Mouse (Mus musculus) liver, embryonic 11.5 days (tissue): ENCODE results near the gene Nr4a3. TPM values are rescaled to one million over a fixed set of nuclear protein-coding genes. Genes with fewer than 3 reads are reported as not detected.
A peak's percentile ranks its signal among the peaks of the same experiment; 100 is the strongest.

Source experiments
- ATAC-seq: fragments of 200-750 bp; cut with Nextera tagmentation; replicated peaks from 2 replicates; pipeline ENCODE4 v1.8.0; 2017; ENCODE audit warnings: moderate number of reproducible peaks, mild to moderate bottlenecking, moderate TSS enrichment, moderate library complexity; ENCODE audit not compliant: low FRiP score
- DNase-seq: peaks from one replicate; pipeline ENCODE4 v3.0.0-alpha.2; 2017; ENCODE audit warnings: low spot score
- H3K27ac ChIP-seq: fragments of 300-500 bp; sonication (generic); 2 replicates; pipeline ENCODE4 v1.5.1; 2014; ENCODE audit warnings: mild to moderate bottlenecking, low read depth, low read length, control low read depth
- H3K27me3 ChIP-seq: fragments of 300-500 bp; sonication (generic); replicated peaks from 2 replicates; pipeline ENCODE4 v1.6.1; 2014; ENCODE audit warnings: low read length, mixed read lengths; ENCODE audit not compliant: control insufficient read depth, insufficient read depth
- H3K36me3 ChIP-seq: fragments of 300-500 bp; sonication (generic); 2 replicates; pipeline ENCODE4 v1.6.1; 2014; ENCODE audit warnings: mild to moderate bottlenecking, low read length, moderate library complexity, mixed read lengths; ENCODE audit not compliant: control insufficient read depth, insufficient read depth
- H3K4me1 ChIP-seq: fragments of 300-500 bp; sonication (generic); replicated peaks from 2 replicates; pipeline ENCODE4 v1.6.1; 2014; ENCODE audit warnings: low read length, mixed read lengths; ENCODE audit not compliant: control insufficient read depth, insufficient read depth
- H3K4me2 ChIP-seq: fragments of 300-500 bp; sonication (generic); 2 replicates; pipeline ENCODE4 v1.6.1; 2014; ENCODE audit warnings: mild to moderate bottlenecking, control low read depth, moderate library complexity
- H3K4me3 ChIP-seq: fragments of 300-500 bp; sonication (generic); 2 replicates; pipeline ENCODE4 v1.5.1; 2014; ENCODE audit warnings: low read depth, low read length, control low read depth
- H3K9ac ChIP-seq: fragments of 300-500 bp; sonication (generic); 2 replicates; pipeline ENCODE4 v1.6.1; 2014; ENCODE audit warnings: low read depth, low read length, control low read depth
- H3K9me3 ChIP-seq: fragments of 300-500 bp; sonication (generic); 2 replicates; pipeline ENCODE4 v1.6.1; 2016; ENCODE audit warnings: low read length, inconsistent platforms, mixed read lengths; ENCODE audit not compliant: control insufficient read depth
- WGBS: fragments of 180-500 bp; shearing (Covaris S2); extraction: QIAGEN DNeasy Blood & Tissue Kit; methylation state at CpG from one replicate; pipeline ENCODE4 v1.1.7; 2014; 5-methylcytosine and 5-hydroxymethylcytosine counted together
- polyA plus RNA-seq: library from polyadenylated mRNA; unstranded; fragments of >200 nt; fragmentation: Nextera tagmentation; extraction: Ambion mirVana; gene quantifications from 2 replicates; pipeline ENCODE4 v1.2.1, GENCODE M21; 2014

Gene Nr4a3
- polyA plus RNA-seq, 1 experiment from 2014 or later: 0.04 TPM

DNA sequence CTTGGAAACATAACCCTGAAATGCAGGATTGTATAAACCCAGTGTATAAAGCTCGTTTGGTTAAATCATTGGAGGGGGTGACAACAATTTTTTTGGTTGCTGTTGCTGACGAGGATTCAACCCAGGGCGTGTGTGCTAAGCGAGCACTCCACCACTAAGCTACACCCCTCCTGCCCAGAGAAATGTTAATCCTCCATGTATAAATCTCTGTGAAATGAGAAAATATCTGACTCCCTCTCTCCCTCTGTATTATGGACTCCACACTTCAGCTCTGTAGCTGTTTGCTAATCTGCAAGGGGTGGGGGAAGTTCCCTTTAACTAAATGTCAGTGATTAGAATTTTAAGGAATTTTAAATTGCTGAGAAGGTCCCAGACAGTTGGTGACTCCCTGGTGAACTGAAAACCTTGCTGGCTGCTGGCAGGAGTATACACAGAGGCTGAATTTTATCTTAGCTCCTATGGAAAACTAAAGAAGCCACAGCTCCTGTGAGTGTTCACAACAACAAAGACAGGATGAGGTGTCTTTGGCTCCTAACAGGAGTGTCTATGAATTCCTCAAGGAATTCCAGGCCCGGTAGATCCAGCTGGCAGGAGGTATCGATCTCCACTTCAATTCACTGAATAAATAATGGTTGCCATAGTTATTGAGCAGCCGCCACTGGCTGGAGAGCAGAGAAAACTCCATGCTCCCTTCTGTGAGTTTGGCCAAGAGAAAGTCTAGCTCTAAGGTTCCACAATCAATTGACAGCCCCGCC is 34.5 kb downstream of the Nr4a3 start:
- Histone ChIP-seq H3K4me3 (no peak overlapping the region), H3K4me1 (no peaks in the 10 kb centered on the region; the same call in 1 of the 2 replicates), H3K27me3 (0 out of 2 replicates have a peak, but pooled peaks cover 3% of the 10 kb centered on the region), H3K4me2 (no peak overlapping the region), H3K36me3 (no peaks in the 10 kb centered on the region), H3K9ac (no peak overlapping the region), H3K27ac (no peak overlapping the region), H3K9me3 (no peaks in the 10 kb centered on the region)
- WGBS: 61% methylated on average over 8 of the region's 8 CpGs
- no peak for DNase-seq
- ATAC-seq: no peak

DNA sequence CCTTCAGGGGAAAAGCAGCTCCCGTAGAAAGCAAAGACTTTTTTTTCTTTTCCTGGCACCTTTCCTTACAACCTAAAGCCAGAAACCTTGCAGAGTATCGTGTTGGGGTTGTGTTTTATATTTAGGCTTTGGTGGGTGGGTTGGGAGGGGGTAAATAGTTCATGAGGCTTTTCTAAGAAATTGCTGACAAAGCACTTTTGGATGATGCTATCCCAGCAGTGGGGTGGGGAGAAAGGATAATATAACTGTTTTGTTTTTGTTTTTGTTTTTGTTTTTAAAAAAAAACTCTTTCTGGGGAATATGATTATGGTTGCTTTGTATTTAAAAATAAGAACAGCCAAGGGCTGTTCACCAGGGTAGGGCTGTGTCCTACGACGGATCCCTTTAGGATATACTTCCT is 38.5 kb downstream of the Nr4a3 start:
- no peak for ATAC-seq
- 84% methylated on average over 4 of the region's 4 CpGs for WGBS
- no peaks in the 10 kb centered on the region for H3K36me3 ChIP-seq
- H3K4me3 ChIP-seq: no peak overlapping the region
- H3K27me3 ChIP-seq: 0 out of 2 replicates have a peak, but pooled peaks cover 3% of the 10 kb centered on the region
- peaks cover 6% of the 10 kb centered on the region for H3K4me1 ChIP-seq
- H3K9ac ChIP-seq: no peak overlapping the region
- DNase-seq: no peak
- H3K27ac ChIP-seq: no peak overlapping the region
- no peaks in the 10 kb centered on the region for H3K9me3 ChIP-seq
- no peak overlapping the region for H3K4me2 ChIP-seq

DNA sequence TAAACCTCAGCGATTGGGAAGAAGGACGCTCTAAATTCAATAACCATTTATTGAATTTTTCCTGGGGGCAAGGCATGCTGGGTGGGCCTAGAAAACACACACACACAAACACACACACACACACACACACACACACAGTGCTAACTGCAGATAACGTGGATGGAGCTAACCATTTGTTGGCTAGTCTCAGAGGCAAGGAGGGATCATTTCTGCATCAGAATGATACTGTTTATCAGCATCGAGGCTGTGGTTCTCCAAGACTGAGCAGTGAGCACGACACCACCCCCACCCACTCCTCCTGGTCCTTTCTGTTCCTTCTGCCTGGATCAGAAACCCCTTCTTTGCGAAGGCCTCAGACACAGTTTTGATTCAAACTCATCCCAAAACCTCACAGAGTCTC is 41.7 kb downstream of the Nr4a3 start:
- no peaks in the 10 kb centered on the region for H3K9me3 ChIP-seq
- H3K4me3 ChIP-seq: no peak overlapping the region
- H3K4me2 ChIP-seq: no peak overlapping the region
- peak; percentile 96 for ATAC-seq
- no peaks in the 10 kb centered on the region for H3K27me3 ChIP-seq
- 50% methylated on average over 6 of the region's 6 CpGs for whole genome bisulfite sequencing
- no peak overlapping the region for H3K9ac ChIP-seq
- no peak for DNase-seq
- H3K4me1 ChIP-seq: peaks cover 6% of the 10 kb centered on the region
- no peak overlapping the region for H3K27ac ChIP-seq
- H3K36me3 ChIP-seq: no peaks in the 10 kb centered on the region

- Histone ChIP-seq H3K27ac (no peak overlapping the region), H3K9ac (no peak overlapping the region), H3K4me3 (no peak overlapping the region), H3K27me3 (no peaks in the 10 kb centered on the region), H3K4me1 (peaks cover 6% of the 10 kb centered on the region), H3K36me3 (no peaks in the 10 kb centered on the region), H3K9me3 (no peaks in the 10 kb centered on the region), H3K4me2 (no peak overlapping the region)
- DNase-seq: no peak
- WGBS: 71% methylated on average over 6 of the region's 6 CpGs
- no peak for ATAC-seq
Measured at GRCm38 (mm10) chr4:48087497-48087896, 42.5 kb downstream of the Nr4a3 start.

DNA sequence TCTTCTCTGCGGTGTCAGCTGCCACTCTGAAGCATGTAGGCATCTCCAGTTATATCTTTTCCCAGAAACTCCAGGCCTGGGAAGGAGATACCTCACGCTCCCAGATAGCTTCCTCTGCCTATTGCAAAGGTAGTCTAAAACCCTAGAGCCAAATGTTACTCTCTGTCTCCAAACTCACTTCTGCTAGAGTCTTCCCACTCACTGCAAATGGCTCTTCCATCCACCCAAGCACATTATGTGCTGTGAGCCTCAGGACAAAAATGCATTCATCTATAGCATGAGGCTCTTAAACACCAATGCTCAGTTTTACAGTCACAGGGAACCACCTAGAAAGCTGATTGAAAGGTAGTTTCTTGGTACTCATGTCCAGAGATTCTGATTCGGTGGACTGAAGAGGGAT is 48.3 kb downstream of the Nr4a3 start:
- Histone ChIP-seq H3K4me2 (no peak overlapping the region), H3K9me3 (no peaks in the 10 kb centered on the region), H3K27ac (no peak overlapping the region), H3K36me3 (no peaks in the 10 kb centered on the region), H3K4me1 (no peaks in the 10 kb centered on the region), H3K4me3 (no peak overlapping the region), H3K27me3 (no peaks in the 10 kb centered on the region), H3K9ac (no peak overlapping the region)
- 70% methylated on average over 3 of the region's 3 CpGs for WGBS
- DNase-seq (no peak), ATAC-seq (no peak)

- no peak overlapping the region for H3K27ac ChIP-seq
- DNase-seq: no peak
- no peaks in the 10 kb centered on the region for H3K9me3 ChIP-seq
- no peak for ATAC-seq
- H3K4me2 ChIP-seq: no peak overlapping the region
- H3K4me3 ChIP-seq: no peak overlapping the region
- no peaks in the 10 kb centered on the region for H3K27me3 ChIP-seq
- 78% methylated on average over 8 of the region's 8 CpGs for WGBS
- no peak overlapping the region for H3K9ac ChIP-seq
- no peaks in the 10 kb centered on the region for H3K4me1 ChIP-seq
- H3K36me3 ChIP-seq: no peaks in the 10 kb centered on the region
Measured at GRCm38 (mm10) chr4:48100217-48100616, 55.3 kb downstream of the Nr4a3 start.

DNA sequence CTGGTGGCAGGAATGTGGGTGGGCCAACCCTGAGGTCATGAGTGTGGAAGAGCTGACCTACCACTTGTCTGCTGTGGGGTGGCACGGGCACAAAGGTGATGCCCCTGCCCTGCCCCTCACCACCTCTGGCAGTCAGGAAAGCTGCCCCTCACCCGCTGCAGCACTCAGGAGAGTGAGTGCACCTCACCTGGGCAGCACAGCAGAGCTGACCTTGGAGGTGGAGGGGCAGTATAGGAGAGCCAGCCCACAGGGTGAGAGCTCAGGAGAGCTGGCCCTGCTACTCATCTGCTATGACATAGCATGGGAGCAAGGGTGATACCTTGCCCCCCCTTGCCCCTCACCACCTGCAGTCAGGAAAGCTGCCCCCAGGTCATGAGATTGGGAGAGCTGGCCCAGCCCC is 57.0 kb downstream of the Nr4a3 start:
- no peak for DNase-seq
- H3K27me3 ChIP-seq: no peaks in the 10 kb centered on the region
- ATAC-seq: no peak
- H3K4me2 ChIP-seq: no peak overlapping the region
- no peaks in the 10 kb centered on the region for H3K9me3 ChIP-seq
- no peak overlapping the region for H3K27ac ChIP-seq
- no peak overlapping the region for H3K4me3 ChIP-seq
- H3K36me3 ChIP-seq: no peaks in the 10 kb centered on the region
- no peak overlapping the region for H3K9ac ChIP-seq
- H3K4me1 ChIP-seq: no peaks in the 10 kb centered on the region
- 78% methylated on average over 2 of the region's 2 CpGs for whole genome bisulfite sequencing

DNA sequence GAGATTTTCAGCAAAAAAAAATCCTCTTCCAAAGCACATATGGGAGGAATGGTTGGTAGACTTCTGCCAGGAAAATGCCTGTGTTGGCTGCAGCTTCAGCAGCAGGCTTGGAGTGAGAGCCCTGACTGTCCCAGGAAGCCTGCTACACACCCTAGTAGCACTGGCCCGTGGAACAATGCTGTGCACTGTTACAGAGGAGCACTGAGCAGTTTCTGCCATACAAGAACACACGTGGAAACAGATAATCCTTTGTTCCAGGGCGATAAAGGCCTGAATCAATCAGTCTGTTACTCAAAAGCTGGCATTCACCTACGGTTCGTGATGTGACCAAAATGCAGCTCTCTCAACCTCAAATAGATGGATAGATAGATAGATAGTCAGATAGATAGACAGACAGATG is 60.4 kb downstream of the Nr4a3 start:
- H3K36me3 ChIP-seq: no peaks in the 10 kb centered on the region
- WGBS: 69% methylated on average over 5 of the region's 5 CpGs
- H3K9me3 ChIP-seq: no peaks in the 10 kb centered on the region
- no peaks in the 10 kb centered on the region for H3K4me1 ChIP-seq
- no peaks in the 10 kb centered on the region for H3K27me3 ChIP-seq
- no peak overlapping the region for H3K9ac ChIP-seq
- ATAC-seq: no peak
- DNase-seq: no peak
- H3K4me2 ChIP-seq: no peak overlapping the region
- no peak overlapping the region for H3K4me3 ChIP-seq
- no peak overlapping the region for H3K27ac ChIP-seq

DNA sequence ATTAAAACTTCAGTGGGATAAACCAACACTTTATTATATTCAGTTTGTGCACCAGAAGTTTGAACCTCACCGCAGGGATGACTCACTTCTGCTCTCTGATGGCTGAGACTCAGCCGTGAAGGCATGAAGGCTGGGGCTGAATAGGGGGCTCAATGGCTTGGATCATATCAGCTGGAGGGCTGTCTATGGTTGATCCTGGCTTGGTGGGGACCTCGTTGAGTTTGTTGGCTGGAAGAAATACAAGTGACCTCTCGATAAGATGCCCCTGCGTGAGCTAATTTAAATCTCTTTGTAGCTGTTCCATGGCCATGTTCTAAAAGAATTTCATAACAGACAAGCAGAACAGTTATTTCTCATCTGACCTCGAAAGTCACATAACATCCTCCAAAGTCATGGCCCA is 62.1 kb downstream of the Nr4a3 start:
- no peak for ATAC-seq
- no peak for DNase-seq
- WGBS: 78% methylated on average over 6 of the region's 6 CpGs
- Histone ChIP-seq H3K4me2 (no peak overlapping the region), H3K36me3 (no peaks in the 10 kb centered on the region), H3K9me3 (no peaks in the 10 kb centered on the region), H3K9ac (no peak overlapping the region), H3K4me1 (no peaks in the 10 kb centered on the region), H3K4me3 (no peak overlapping the region), H3K27me3 (no peaks in the 10 kb centered on the region), H3K27ac (no peak overlapping the region)
